ENCODE assay signal across 10 mouse cellular contexts in the genomic region with DNA sequence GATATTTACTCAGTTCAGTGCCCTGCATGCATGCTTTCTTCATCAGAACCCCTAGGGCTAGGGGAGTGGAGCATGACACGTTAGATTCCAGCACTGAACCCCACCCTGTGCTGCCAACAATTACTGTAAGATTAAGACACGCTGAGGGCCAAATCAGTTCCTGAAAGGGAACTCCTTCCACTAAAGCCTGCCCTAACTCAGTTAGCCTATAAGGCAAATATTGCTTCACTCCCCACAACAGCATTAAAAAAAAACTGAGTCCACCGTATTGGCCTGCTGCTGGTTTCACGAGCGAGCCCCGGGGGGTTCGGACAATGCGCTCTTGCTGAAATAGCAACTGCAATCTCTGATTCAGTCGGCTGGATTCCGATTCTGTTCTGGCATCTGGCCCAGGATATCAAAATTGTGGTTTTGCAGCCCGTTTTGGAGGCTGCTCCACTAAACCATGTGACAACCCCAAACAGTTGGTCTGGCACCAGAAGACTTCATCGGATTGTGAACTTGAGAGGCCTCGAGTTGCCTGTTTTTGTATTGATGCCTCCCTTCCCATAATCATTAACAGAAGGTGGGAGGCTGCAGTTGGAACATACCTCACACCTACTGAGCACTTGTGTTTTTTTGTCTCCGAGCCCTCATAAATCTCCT. TPM values are rescaled to one million over a fixed set of nuclear protein-coding genes. Genes with fewer than 3 reads are reported as not detected.
DNase-seq lines count a peak whose midpoint lies in the region; ATAC-seq and TF ChIP-seq lines count a peak whose summit lies in the region.
"Had no signal": no experiment of that assay in that cellular context is flagged by ENCODE, and none has a peak within 500 bp of the region (broad histone marks: within the 10 kb centered on the region; RNA-seq: fewer than 3 reads in every experiment).

No protein-coding gene starts in this region.

- no peak overlapping the region for H3K9ac ChIP-seq in hindbrain, postnatal 0 days (replicated peaks; ENCODE audit: low read length)
- no peak overlapping the region for H3K9ac ChIP-seq in hindbrain, embryonic 12.5 days
- H3K9ac ChIP-seq in stomach, embryonic 14.5 days (replicated peaks; ENCODE audit: low read depth, low read length) = no peak overlapping the region
- no peak overlapping the region for H3K9ac ChIP-seq in hindbrain, embryonic 11.5 days (ENCODE audit: low read depth, low read length)

- H3K4me1 ChIP-seq in hindbrain, postnatal 0 days (ENCODE audit: insufficient read depth, low read length) = no peaks in the 10 kb centered on the region; the same call in 1 of the 2 replicates
- no peaks in the 10 kb centered on the region for H3K4me1 ChIP-seq in hindbrain, embryonic 12.5 days
- H3K4me1 ChIP-seq in stomach, embryonic 14.5 days (ENCODE audit: control insufficient read depth, insufficient read depth, low read length) = no peaks in the 10 kb centered on the region
- no peaks in the 10 kb centered on the region for H3K4me1 ChIP-seq in hindbrain, embryonic 11.5 days (replicated peaks; ENCODE audit: control insufficient read depth, insufficient read depth, low read length)

- TF ChIP-seq POLR2A in brain, embryonic 14.5 days (IDR thresholded peaks at IDR 0.05; ENCODE audit: borderline replicate concordance, extremely low read depth, insufficient read depth, insufficient read length, poor library complexity, severe bottlenecking) = no peak

- TF ChIP-seq CTCF in hindbrain, postnatal 0 days (IDR thresholded peaks at IDR 0.05; ENCODE audit: low read depth) = no peak
- TF ChIP-seq CTCF in brain, embryonic 14.5 days (IDR thresholded peaks at IDR 0.05; ENCODE audit: borderline replicate concordance, extremely low read depth, insufficient read depth, insufficient read length) = no peak

- no peak overlapping the region for H3K27ac ChIP-seq in hindbrain, postnatal 0 days
- no peak overlapping the region for H3K27ac ChIP-seq in hindbrain, embryonic 12.5 days
- no peak overlapping the region for H3K27ac ChIP-seq in stomach, embryonic 14.5 days (ENCODE audit: low read length)
- no peak overlapping the region for H3K27ac ChIP-seq in hindbrain, embryonic 11.5 days (ENCODE audit: low read depth, low read length)

- peak; percentile 42 for DNase-seq in hindbrain, postnatal 0 days (ENCODE audit: low spot score)
- peak; percentile 59 for DNase-seq in brain, embryonic 14.5 days (ENCODE audit: low read depth)
- peak; percentile 32 to 72 for DNase-seq in gastrocnemius, postnatal 4 days (ENCODE audit: low spot score in 2 of 2)
- DNase-seq in kidney, postnatal 25 days = peak; percentile 27 to 45
- peak; percentile 32 to 43 for DNase-seq in lung, adult 18-20 months
- DNase-seq in hindbrain, embryonic 11.5 days (ENCODE audit: low spot score) = no peak

- no peaks in the 10 kb centered on the region for H3K36me3 ChIP-seq in hindbrain, postnatal 0 days (ENCODE audit: insufficient read depth, low read length)
- H3K36me3 ChIP-seq in hindbrain, embryonic 12.5 days = no peaks in the 10 kb centered on the region
- no peaks in the 10 kb centered on the region for H3K36me3 ChIP-seq in stomach, embryonic 14.5 days (ENCODE audit: control insufficient read depth, insufficient read depth, low read length)
- H3K36me3 ChIP-seq in hindbrain, embryonic 11.5 days (ENCODE audit: control insufficient read depth, insufficient read depth, low read length) = no peaks in the 10 kb centered on the region

- H3K27me3 ChIP-seq in hindbrain, postnatal 0 days (ENCODE audit: insufficient read depth, low read length) = no peaks in the 10 kb centered on the region
- H3K27me3 ChIP-seq in hindbrain, embryonic 12.5 days = no peaks in the 10 kb centered on the region
- no peaks in the 10 kb centered on the region for H3K27me3 ChIP-seq in stomach, embryonic 14.5 days (ENCODE audit: control insufficient read depth, insufficient read depth, low read length)
- H3K27me3 ChIP-seq in hindbrain, embryonic 11.5 days (ENCODE audit: control insufficient read depth, insufficient read depth, low read length) = no peaks in the 10 kb centered on the region

- 37% methylated on average over 14 of the region's 14 CpGs for WGBS in hindbrain, postnatal 0 days
- WGBS in hindbrain, embryonic 12.5 days = 59% methylated on average over 14 of the region's 14 CpGs
- 48% methylated on average over 14 of the region's 14 CpGs for WGBS in stomach, embryonic 14.5 days
- WGBS in hindbrain, embryonic 11.5 days = 64% methylated on average over 14 of the region's 14 CpGs

- H3K4me2 ChIP-seq in hindbrain, postnatal 0 days (ENCODE audit: low read depth, low read length) = peak overlapping the region; percentile 36
- no peak overlapping the region for H3K4me2 ChIP-seq in hindbrain, embryonic 12.5 days (replicated peaks)
- H3K4me2 ChIP-seq in stomach, embryonic 14.5 days (replicated peaks; ENCODE audit: low read depth, low read length) = no peak overlapping the region
- no peak overlapping the region for H3K4me2 ChIP-seq in hindbrain, embryonic 11.5 days (replicated peaks; ENCODE audit: low read depth, low read length)

- no peaks in the 10 kb centered on the region for H3K9me3 ChIP-seq in hindbrain, postnatal 0 days (ENCODE audit: low read length)
- no peaks in the 10 kb centered on the region for H3K9me3 ChIP-seq in hindbrain, embryonic 12.5 days (replicated peaks)
- H3K9me3 ChIP-seq in stomach, embryonic 14.5 days (ENCODE audit: control insufficient read depth, low read depth, low read length) = no peaks in the 10 kb centered on the region
- no peaks in the 10 kb centered on the region for H3K9me3 ChIP-seq in hindbrain, embryonic 11.5 days (ENCODE audit: control insufficient read depth, low read length)

- H3K4me3 ChIP-seq in hindbrain, postnatal 0 days (ENCODE audit: low read length) = no peak overlapping the region
- no peak overlapping the region for H3K4me3 ChIP-seq in hindbrain, embryonic 12.5 days
- no peak overlapping the region for H3K4me3 ChIP-seq in stomach, embryonic 14.5 days (ENCODE audit: low read depth, low read length)
- H3K4me3 ChIP-seq in hindbrain, embryonic 11.5 days (ENCODE audit: low read depth, low read length) = no peak overlapping the region

- ATAC-seq in hindbrain, postnatal 0 days = no peak
- ATAC-seq in hindbrain, embryonic 12.5 days (ENCODE audit: low FRiP score) = no peak
- ATAC-seq in stomach, embryonic 14.5 days (ENCODE audit: insufficient number of reproducible peaks, insufficient read depth, low FRiP score, low read depth) = peak; percentile 75
- no peak for ATAC-seq in hindbrain, embryonic 11.5 days (ENCODE audit: low FRiP score)

RNA-seq across cellular contexts. Expression of a gene that starts 7.7 kb away (rescaled TPM):
- 0.61 and 1.3 TPM in 2 replicates for total RNA-seq in hindbrain, postnatal 0 days (2014; rRNA removed)
- 0.90 and 1.2 TPM in 2 replicates for polyA plus RNA-seq in hindbrain, postnatal 0 days (2015; fragmentation: Nextera tagmentation; extraction: Ambion mirVana)
- 0.74 and 0.93 TPM in 2 replicates for polyA plus RNA-seq in hindbrain, embryonic 12.5 days (2016; fragmentation: Nextera tagmentation; extraction: Ambion mirVana)
- 0.48 and 0.75 TPM in 2 replicates for polyA plus RNA-seq in brain, embryonic 14.5 days (2012; rRNA removed)
- total RNA-seq in gastrocnemius, postnatal 4 days (2021) = 1 to 10 TPM; 3.9 to 5.3 TPM
- 2.7 and 3.1 TPM in 2 replicates for polyA plus RNA-seq in stomach, embryonic 14.5 days (2014; fragmentation: Nextera tagmentation; extraction: Ambion mirVana)
- 0.32 and 0.37 TPM in 2 replicates for polyA plus RNA-seq in hindbrain, embryonic 11.5 days (2014; fragmentation: Nextera tagmentation; extraction: Ambion mirVana)
- polyA plus RNA-seq: large intestine, adult 2 months; testis, adult 2 months had no signal
